Mouse (Mus musculus): ENCODE measurements around the gene Nudt7. TPM values are rescaled to one million over a fixed set of nuclear protein-coding genes. Genes with fewer than 3 reads are reported as not detected.

The Nudt7 gene
- polyA plus RNA-seq, 1 experiment from 2014 or later, result 22.0 TPM

- Histone ChIP-seq H3K4me2 (replicated peaks; ENCODE audit: low read depth, low read length) (no peak overlapping the region), H3K9ac (replicated peaks; ENCODE audit: low read depth) (no peak overlapping the region), H3K4me1 (ENCODE audit: insufficient read depth, low read depth, low read length) (no peaks in the 10 kb centered on the region), H3K36me3 (ENCODE audit: insufficient read depth, low read length) (no peaks in the 10 kb centered on the region), H3K27ac (ENCODE audit: low read length) (no peak overlapping the region), H3K27me3 (replicated peaks; ENCODE audit: insufficient read depth, low read length) (no peaks in the 10 kb centered on the region), H3K9me3 (ENCODE audit: low read length) (no peaks in the 10 kb centered on the region), H3K4me3 (ENCODE audit: low read depth, low read length) (no peak overlapping the region)
- no peak for ATAC-seq
- WGBS, result 80% methylated on average over 7 of the region's 7 CpGs
- no peak for DNase-seq (ENCODE audit: low spot score)
- no peak for TF ChIP-seq EP300 (IDR thresholded peaks at IDR 0.05)
- TF ChIP-seq CTCF (IDR thresholded peaks at IDR 0.05), result no peak
Measured at GRCm38 (mm10) chr8:114103401-114103800, 30.0 kb upstream of the Nudt7 start.

GRCm38 (mm10) chr8:114105971-114106370 is 27.4 kb upstream of the Nudt7 start:
- H3K36me3 ChIP-seq (ENCODE audit: insufficient read depth, low read length), result no peaks in the 10 kb centered on the region
- 66% methylated on average over 5 of the region's 5 CpGs for WGBS
- no peaks in the 10 kb centered on the region for H3K4me1 ChIP-seq (ENCODE audit: insufficient read depth, low read depth, low read length)
- H3K9ac ChIP-seq (replicated peaks; ENCODE audit: low read depth), result no peak overlapping the region
- TF ChIP-seq EP300 (IDR thresholded peaks at IDR 0.05) (no peak), CTCF (IDR thresholded peaks at IDR 0.05) (no peak)
- no peaks in the 10 kb centered on the region for H3K9me3 ChIP-seq (ENCODE audit: low read length)
- no peak overlapping the region for H3K4me3 ChIP-seq (ENCODE audit: low read depth, low read length)
- no peak overlapping the region for H3K4me2 ChIP-seq (replicated peaks; ENCODE audit: low read depth, low read length)
- no peaks in the 10 kb centered on the region for H3K27me3 ChIP-seq (replicated peaks; ENCODE audit: insufficient read depth, low read length)
- ATAC-seq, result no peak
- no peak overlapping the region for H3K27ac ChIP-seq (ENCODE audit: low read length)
- no peak for DNase-seq (ENCODE audit: low spot score)

GRCm38 (mm10) chr8:114109365-114110140 is 23.8 kb upstream of the Nudt7 start:
- H3K9ac ChIP-seq (replicated peaks; ENCODE audit: low read depth), result no peak overlapping the region
- H3K27ac ChIP-seq (ENCODE audit: low read length), result no peak overlapping the region
- H3K4me3 ChIP-seq (ENCODE audit: low read depth, low read length), result no peak overlapping the region
- 69% methylated on average over 20 of the region's 20 CpGs for WGBS
- H3K9me3 ChIP-seq (ENCODE audit: low read length), result no peaks in the 10 kb centered on the region
- no peak for ATAC-seq
- no peaks in the 10 kb centered on the region for H3K36me3 ChIP-seq (ENCODE audit: insufficient read depth, low read length)
- no peak overlapping the region for H3K4me2 ChIP-seq (replicated peaks; ENCODE audit: low read depth, low read length)
- DNase-seq (ENCODE audit: low spot score), result no peak
- no peaks in the 10 kb centered on the region for H3K4me1 ChIP-seq (ENCODE audit: insufficient read depth, low read depth, low read length)
- no peaks in the 10 kb centered on the region for H3K27me3 ChIP-seq (replicated peaks; ENCODE audit: insufficient read depth, low read length)
- TF ChIP-seq EP300 (IDR thresholded peaks at IDR 0.05) (no peak), CTCF (IDR thresholded peaks at IDR 0.05) (no peak)

GRCm38 (mm10) chr8:114115076-114115475 is 18.3 kb upstream of the Nudt7 start:
- TF ChIP-seq EP300 (IDR thresholded peaks at IDR 0.05) (no peak), CTCF (IDR thresholded peaks at IDR 0.05) (no peak)
- H3K4me1 ChIP-seq (ENCODE audit: insufficient read depth, low read depth, low read length), result no peaks in the 10 kb centered on the region
- H3K9me3 ChIP-seq (ENCODE audit: low read length), result no peaks in the 10 kb centered on the region
- DNase-seq (ENCODE audit: low spot score) (no peak), ATAC-seq (no peak)
- H3K4me3 ChIP-seq (ENCODE audit: low read depth, low read length), result no peak overlapping the region
- no peaks in the 10 kb centered on the region for H3K36me3 ChIP-seq (ENCODE audit: insufficient read depth, low read length)
- no peaks in the 10 kb centered on the region for H3K27me3 ChIP-seq (replicated peaks; ENCODE audit: insufficient read depth, low read length)
- H3K9ac ChIP-seq (replicated peaks; ENCODE audit: low read depth), result no peak overlapping the region
- H3K27ac ChIP-seq (ENCODE audit: low read length), result no peak overlapping the region
- 70% methylated on average over 1 of the region's 1 CpGs for WGBS
- H3K4me2 ChIP-seq (replicated peaks; ENCODE audit: low read depth, low read length), result no peak overlapping the region

DNA sequence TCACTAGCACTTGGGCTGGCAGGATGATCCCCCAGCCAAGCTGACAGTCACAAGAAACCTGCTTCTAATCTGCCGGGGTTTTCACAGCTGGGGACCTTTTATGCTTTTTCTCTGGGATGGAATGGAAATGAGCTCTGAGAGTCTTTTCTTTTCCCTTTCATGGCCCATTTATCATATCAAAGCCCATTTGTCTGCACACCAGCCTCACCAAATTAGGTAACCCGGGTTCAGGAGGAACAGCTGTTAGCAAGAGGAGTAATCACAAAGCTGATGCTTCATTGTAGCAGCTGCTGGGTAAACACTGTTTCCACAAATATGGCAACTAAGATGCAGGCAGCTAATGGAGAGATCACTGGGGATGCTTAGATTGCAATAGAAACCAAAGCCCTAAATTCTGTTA is 17.3 kb upstream of the Nudt7 start:
- Histone ChIP-seq H3K4me2 (replicated peaks; ENCODE audit: low read depth, low read length) (no peak overlapping the region), H3K4me3 (ENCODE audit: low read depth, low read length) (no peak overlapping the region), H3K9me3 (ENCODE audit: low read length) (no peaks in the 10 kb centered on the region), H3K4me1 (ENCODE audit: insufficient read depth, low read depth, low read length) (no peaks in the 10 kb centered on the region), H3K9ac (replicated peaks; ENCODE audit: low read depth) (no peak overlapping the region), H3K27me3 (replicated peaks; ENCODE audit: insufficient read depth, low read length) (no peaks in the 10 kb centered on the region), H3K36me3 (ENCODE audit: insufficient read depth, low read length) (no peaks in the 10 kb centered on the region), H3K27ac (ENCODE audit: low read length) (no peak overlapping the region)
- ATAC-seq, result no peak
- DNase-seq (ENCODE audit: low spot score), result no peak
- TF ChIP-seq EP300 (IDR thresholded peaks at IDR 0.05) (no peak), CTCF (IDR thresholded peaks at IDR 0.05) (no peak)
- WGBS, result 22% methylated on average over 2 of the region's 2 CpGs

- no peak overlapping the region for H3K9ac ChIP-seq (replicated peaks; ENCODE audit: low read depth)
- H3K27ac ChIP-seq (ENCODE audit: low read length), result no peak overlapping the region
- ATAC-seq (no peak), DNase-seq (ENCODE audit: low spot score) (no peak)
- no peaks in the 10 kb centered on the region for H3K36me3 ChIP-seq (ENCODE audit: insufficient read depth, low read length)
- no peaks in the 10 kb centered on the region for H3K9me3 ChIP-seq (ENCODE audit: low read length)
- no peaks in the 10 kb centered on the region for H3K4me1 ChIP-seq (ENCODE audit: insufficient read depth, low read depth, low read length)
- no peak overlapping the region for H3K4me3 ChIP-seq (ENCODE audit: low read depth, low read length)
- TF ChIP-seq EP300 (IDR thresholded peaks at IDR 0.05) (no peak), CTCF (IDR thresholded peaks at IDR 0.05) (no peak)
- no peak overlapping the region for H3K4me2 ChIP-seq (replicated peaks; ENCODE audit: low read depth, low read length)
- H3K27me3 ChIP-seq (replicated peaks; ENCODE audit: insufficient read depth, low read length), result no peaks in the 10 kb centered on the region
Measured at GRCm38 (mm10) chr8:114117439-114117838, 15.9 kb upstream of the Nudt7 start.

All from lung, postnatal 0 days (tissue).